20 mouse cellular contexts compared by ENCODE assay signal in genomic region chr3:54378135-54378534, GRCm38 (mm10). TPM values are rescaled to one million over a fixed set of nuclear protein-coding genes. Genes with fewer than 3 reads are reported as not detected.
"Had no signal": no experiment of that assay in that cellular context is flagged by ENCODE, and none has a peak within 500 bp of the region (broad histone marks: within the 10 kb centered on the region; RNA-seq: fewer than 3 reads in every experiment).

No protein-coding gene starts in this region.

- H3K9ac ChIP-seq: liver, embryonic 15.5 days; liver, postnatal 0 days; lung, embryonic 15.5 days; neural tube, embryonic 12.5 days had no signal

- H3K27ac ChIP-seq: liver, embryonic 15.5 days; lung, embryonic 15.5 days; macrophage; midbrain, embryonic 10.5 days; neural tube, embryonic 12.5 days had no signal

- DNase-seq: liver, postnatal 0 days; lung, adult 2 months; lung, postnatal 14 days; lung, postnatal 36 days; right cerebral cortex, adult 18-20 months; right cerebral cortex, postnatal 25 days; right cerebral cortex, postnatal 4 days; spleen, adult 18-20 months; thymus, adult 18-20 months; thymus, postnatal 14 days; thymus, postnatal 36 days had no signal

- H3K4me1 ChIP-seq: liver, embryonic 15.5 days; lung, embryonic 15.5 days; neural tube, embryonic 12.5 days had no signal

- H3K4me3 ChIP-seq: liver, embryonic 15.5 days; lung, embryonic 15.5 days; midbrain, embryonic 10.5 days; myocyte; neural tube, embryonic 12.5 days had no signal

- H3K9me3 ChIP-seq: liver, embryonic 15.5 days; lung, embryonic 15.5 days; midbrain, embryonic 10.5 days; neural tube, embryonic 12.5 days had no signal

- H3K27me3 ChIP-seq: liver, embryonic 15.5 days; lung, embryonic 15.5 days; neural tube, embryonic 12.5 days had no signal

- H3K4me2 ChIP-seq: liver, embryonic 15.5 days; lung, embryonic 15.5 days; neural tube, embryonic 12.5 days had no signal

- H3K36me3 ChIP-seq: liver, embryonic 15.5 days; midbrain, embryonic 10.5 days; neural tube, embryonic 12.5 days had no signal

- ATAC-seq: liver, postnatal 0 days; lung, postnatal 0 days; midbrain, embryonic 16.5 days had no signal

RNA-seq across cellular contexts. Expression of gene Postn, which starts 17.2 kb away (rescaled TPM):
- total RNA-seq: megakaryocyte-erythroid progenitor cell, adult 5-6 weeks had no signal
